Mouse (Mus musculus) limb, embryonic 15.5 days (tissue): ENCODE results near the gene Xrra1. TPM values are rescaled to one million over a fixed set of nuclear protein-coding genes. Genes with fewer than 3 reads are reported as not detected.
"Not testable (repeated sequence)": the region's sequence is repeated elsewhere in the genome, so short reads cannot be mapped to it uniquely, and the experiment has no call there.

Source experiments
- ATAC-seq: fragments of 200-750 bp; cut with Nextera tagmentation; 2 replicates; pipeline ENCODE4 v1.8.0; 2017; ENCODE audit warnings: low read depth, moderate TSS enrichment; ENCODE audit not compliant: insufficient number of reproducible peaks, low FRiP score, low TSS enrichment
- H3K27ac ChIP-seq: fragments of 300-500 bp; sonication (generic); 2 replicates; pipeline ENCODE4 v1.5.1; 2015; ENCODE audit warnings: moderate library complexity, mild to moderate bottlenecking, inconsistent platforms
- H3K27me3 ChIP-seq: fragments of 300-500 bp; sonication (generic); 2 replicates; pipeline ENCODE4 v1.6.1; 2015; ENCODE audit warnings: inconsistent platforms
- H3K36me3 ChIP-seq: fragments of 300-500 bp; sonication (generic); 2 replicates; pipeline ENCODE4 v1.6.1; 2015; ENCODE audit warnings: inconsistent platforms
- H3K4me1 ChIP-seq: fragments of 300-500 bp; sonication (generic); 2 replicates; pipeline ENCODE4 v1.6.1; 2015; ENCODE audit warnings: inconsistent platforms
- H3K4me2 ChIP-seq: fragments of 300-500 bp; sonication (generic); 2 replicates; pipeline ENCODE4 v1.6.1; 2015; ENCODE audit warnings: mild to moderate bottlenecking, inconsistent platforms
- H3K4me3 ChIP-seq: fragments of 300-500 bp; sonication (generic); 2 replicates; pipeline ENCODE4 v1.5.1; 2015; ENCODE audit warnings: mild to moderate bottlenecking, inconsistent platforms
- H3K9ac ChIP-seq: fragments of 300-500 bp; sonication (generic); 2 replicates; pipeline ENCODE4 v1.6.1; 2015; ENCODE audit warnings: inconsistent platforms
- H3K9me3 ChIP-seq: fragments of 300-500 bp; sonication (generic); 2 replicates; pipeline ENCODE4 v1.6.1; 2016; ENCODE audit warnings: inconsistent platforms
- WGBS: fragments of 180-500 bp; shearing (Covaris S2); methylation state at CpG from one replicate; pipeline ENCODE4 v1.1.7; 2015; 5-methylcytosine and 5-hydroxymethylcytosine counted together
- polyA plus RNA-seq: library from polyadenylated mRNA; unstranded; fragments of >200 nt; fragmentation: Nextera tagmentation; extraction: Ambion mirVana; gene quantifications from 2 replicates; pipeline ENCODE4 v1.2.1, GENCODE M21; 2015

Gene Xrra1
- polyA plus RNA-seq, 1 experiment from 2014 or later: 0.19 TPM

- H3K9ac ChIP-seq: no peak overlapping the region
- 100% methylated on average over 1 of the region's 1 CpGs for WGBS
- no peak overlapping the region for H3K4me3 ChIP-seq
- no peaks in the 10 kb centered on the region for H3K9me3 ChIP-seq
- no peak overlapping the region for H3K4me2 ChIP-seq
- H3K27ac ChIP-seq: no peak overlapping the region
- H3K4me1 ChIP-seq: no peaks in the 10 kb centered on the region
- no peak for ATAC-seq
- H3K36me3 ChIP-seq: peaks cover 67% of the 10 kb centered on the region
- H3K27me3 ChIP-seq: no peaks in the 10 kb centered on the region
Measured at GRCm38 (mm10) chr7:99940669-99941068, 81.8 kb downstream of the Xrra1 start.

DNA sequence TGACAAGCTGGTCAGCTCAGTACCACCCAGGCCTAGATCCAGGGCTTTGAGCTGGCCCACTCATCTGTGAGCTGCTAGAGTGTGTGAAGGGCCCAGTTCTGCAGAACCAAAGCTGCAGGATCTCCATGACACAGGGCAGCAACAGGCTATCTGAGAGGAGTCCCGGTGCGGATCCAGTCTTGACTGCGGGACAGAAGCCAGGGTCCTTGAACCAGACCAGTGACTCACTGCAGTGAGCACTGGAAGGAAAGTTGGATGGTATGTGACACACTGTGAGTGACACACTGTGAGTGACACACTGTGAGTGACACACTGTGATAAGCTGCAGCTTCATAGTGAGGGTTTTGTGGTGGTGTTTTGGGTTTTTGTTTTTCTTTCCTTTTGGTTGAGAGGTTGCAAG lies 85.6 kb downstream of the Xrra1 start:
- no peaks in the 10 kb centered on the region for H3K9me3 ChIP-seq
- H3K36me3 ChIP-seq: peaks cover 78% of the 10 kb centered on the region
- H3K27me3 ChIP-seq: no peaks in the 10 kb centered on the region
- no peaks in the 10 kb centered on the region for H3K4me1 ChIP-seq
- no peak overlapping the region for H3K9ac ChIP-seq
- H3K27ac ChIP-seq: no peak overlapping the region
- ATAC-seq: no peak
- 99% methylated on average over 3 of the region's 3 CpGs for WGBS
- no peak overlapping the region for H3K4me3 ChIP-seq
- no peak overlapping the region for H3K4me2 ChIP-seq

DNA sequence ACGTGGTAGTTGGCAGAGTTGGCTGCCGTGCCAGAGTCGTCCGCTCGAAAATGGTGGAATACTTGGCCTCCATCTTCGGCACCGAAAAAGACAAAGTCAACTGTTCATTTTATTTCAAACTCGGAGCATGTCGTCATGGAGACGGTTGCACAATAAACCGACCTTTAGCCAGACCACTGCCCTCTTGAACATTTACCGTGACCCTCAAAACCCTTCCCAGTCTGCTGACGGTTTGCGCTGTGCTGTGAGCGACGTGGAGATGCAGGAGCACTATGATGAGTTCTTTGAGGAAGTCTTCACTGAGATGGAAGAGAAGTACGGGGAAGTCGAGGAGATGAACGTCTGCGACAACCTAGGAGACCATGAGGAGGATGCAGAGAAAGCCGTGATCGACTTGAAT lies 86.1 kb downstream of the Xrra1 start:
- not testable (repeated sequence) for H3K9me3 ChIP-seq, H3K4me3 ChIP-seq, H3K9ac ChIP-seq, H3K27ac ChIP-seq, H3K4me2 ChIP-seq, H3K27me3 ChIP-seq, ATAC-seq, H3K4me1 ChIP-seq
- WGBS: 96% methylated on average over 22 of the region's 22 CpGs
- H3K36me3 ChIP-seq: peaks cover 73% of the 10 kb centered on the region

GRCm38 (mm10) chr7:99945939-99946338 lies 87.0 kb downstream of the Xrra1 start:
- Histone ChIP-seq H3K9ac (no peak overlapping the region), H3K4me3 (no peak overlapping the region), H3K9me3 (no peaks in the 10 kb centered on the region), H3K36me3 (peaks cover 64% of the 10 kb centered on the region), H3K27me3 (no peaks in the 10 kb centered on the region), H3K4me2 (no peak overlapping the region), H3K27ac (no peak overlapping the region), H3K4me1 (no peaks in the 10 kb centered on the region)
- no peak for ATAC-seq
- 96% methylated on average over 3 of the region's 3 CpGs for WGBS

DNA sequence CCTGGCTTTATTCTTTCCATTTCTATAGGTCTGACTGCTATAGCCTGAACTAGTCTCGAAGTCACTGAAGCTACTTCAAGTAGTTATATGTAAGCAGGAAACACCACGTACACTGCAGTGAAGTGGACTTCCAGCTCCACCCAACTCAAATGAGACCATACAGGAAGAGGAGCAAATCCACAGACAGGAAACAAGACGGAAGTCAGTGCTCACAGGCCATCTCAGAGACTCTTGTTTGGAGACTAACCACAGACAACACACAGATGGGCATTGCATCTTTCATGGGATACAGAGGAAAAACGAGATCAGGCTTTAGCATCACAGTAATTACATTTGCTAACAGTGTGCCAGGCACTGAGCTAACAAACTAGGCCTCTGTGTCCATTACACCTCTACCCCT lies 87.4 kb downstream of the Xrra1 start:
- no peak overlapping the region for H3K27ac ChIP-seq
- H3K27me3 ChIP-seq: no peaks in the 10 kb centered on the region
- 90% methylated on average over 4 of the region's 4 CpGs for WGBS
- H3K9me3 ChIP-seq: no peaks in the 10 kb centered on the region
- ATAC-seq: no peak
- no peaks in the 10 kb centered on the region for H3K4me1 ChIP-seq
- no peak overlapping the region for H3K4me3 ChIP-seq
- peaks cover 59% of the 10 kb centered on the region for H3K36me3 ChIP-seq
- no peak overlapping the region for H3K9ac ChIP-seq
- no peak overlapping the region for H3K4me2 ChIP-seq

GRCm38 (mm10) chr7:99947329-99947728 lies 88.4 kb downstream of the Xrra1 start:
- WGBS: 77% methylated on average over 9 of the region's 9 CpGs
- peaks cover 55% of the 10 kb centered on the region for H3K36me3 ChIP-seq
- no peak for ATAC-seq

DNA sequence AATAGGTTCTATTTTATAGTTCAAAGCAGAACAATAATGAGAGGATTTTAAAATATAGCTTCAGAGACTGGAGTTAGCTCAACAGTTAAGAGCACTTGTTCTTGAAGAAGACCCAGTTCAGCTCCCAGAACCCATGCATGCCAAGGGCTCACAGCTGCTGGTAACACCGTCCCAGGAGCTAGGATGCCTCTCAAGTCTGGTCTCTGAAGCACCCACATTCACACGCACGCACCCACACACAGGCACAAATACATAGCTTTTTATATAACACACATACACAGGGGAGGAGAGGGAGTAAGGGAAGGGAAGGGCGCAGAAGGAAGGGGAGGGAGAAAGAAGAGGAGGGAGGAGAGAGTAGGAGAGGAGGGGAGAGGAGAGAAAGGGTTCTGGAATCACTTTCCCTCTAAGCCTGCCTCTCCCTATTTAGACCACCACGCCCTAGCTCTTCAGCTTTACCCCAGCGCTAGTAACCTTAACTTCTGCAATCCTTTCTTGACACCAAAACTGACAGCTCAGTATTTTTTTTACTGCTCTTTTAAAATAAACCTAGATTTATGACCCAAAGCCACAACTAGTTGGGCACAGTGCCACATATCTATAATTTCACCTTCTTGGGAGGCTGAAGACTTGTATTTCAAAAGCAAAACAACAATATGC lies 94.7 kb downstream of the Xrra1 start:
- Histone ChIP-seq H3K4me1 (peaks cover 8% of the 10 kb centered on the region; the same call in 1 of the 2 replicates), H3K4me3 (no peak overlapping the region), H3K9me3 (no peaks in the 10 kb centered on the region), H3K36me3 (peaks cover 3% of the 10 kb centered on the region; the same call in 1 of the 2 replicates), H3K27ac (no peak overlapping the region), H3K9ac (no peak overlapping the region), H3K4me2 (no peak overlapping the region), H3K27me3 (no peaks in the 10 kb centered on the region)
- WGBS: 65% methylated on average over 6 of the region's 6 CpGs
- no peak for ATAC-seq

More at GRCm38 (mm10) chr7:99947329-99947728, 88.4 kb downstream of the Xrra1 start:
- Histone ChIP-seq H3K4me3 (no peak overlapping the region), H3K9ac (no peak overlapping the region), H3K27ac (no peak overlapping the region), H3K4me2 (no peak overlapping the region), H3K27me3 (no peaks in the 10 kb centered on the region), H3K9me3 (no peaks in the 10 kb centered on the region), H3K4me1 (no peaks in the 10 kb centered on the region)

DNA sequence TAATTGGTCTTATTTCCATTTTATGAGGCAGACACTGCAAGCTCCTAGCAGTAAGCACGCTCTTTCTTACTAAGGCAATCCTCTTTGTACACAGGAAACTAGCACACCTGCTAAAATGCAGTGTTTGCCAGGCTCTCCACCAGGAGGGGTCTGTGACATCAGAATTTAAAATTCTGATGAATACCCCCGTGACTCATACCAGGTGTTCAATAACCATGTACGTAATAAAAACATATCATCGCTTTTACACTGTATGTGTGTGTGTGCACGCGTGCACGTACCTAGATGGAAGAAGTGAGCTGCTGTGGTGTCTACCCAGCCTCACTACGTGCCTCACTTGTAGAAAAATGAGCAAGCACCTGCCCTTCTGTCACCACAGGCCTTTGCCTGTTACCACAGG lies 95.3 kb downstream of the Xrra1 start:
- Histone ChIP-seq H3K36me3 (peaks cover 3% of the 10 kb centered on the region; the same call in 1 of the 2 replicates), H3K27me3 (no peaks in the 10 kb centered on the region), H3K9ac (no peak overlapping the region), H3K9me3 (no peaks in the 10 kb centered on the region), H3K4me3 (no peak overlapping the region), H3K27ac (no peak overlapping the region), H3K4me1 (peaks cover 8% of the 10 kb centered on the region; the same call in 1 of the 2 replicates), H3K4me2 (no peak overlapping the region)
- ATAC-seq: no peak
- 72% methylated on average over 8 of the region's 8 CpGs for whole genome bisulfite sequencing

- Histone ChIP-seq H3K9ac (no peak overlapping the region), H3K4me3 (no peak overlapping the region), H3K4me2 (no peak overlapping the region), H3K36me3 (peaks cover 3% of the 10 kb centered on the region; the same call in 1 of the 2 replicates), H3K27ac (no peak overlapping the region), H3K27me3 (no peaks in the 10 kb centered on the region), H3K9me3 (no peaks in the 10 kb centered on the region), H3K4me1 (peaks cover 8% of the 10 kb centered on the region; the same call in 1 of the 2 replicates)
- 93% methylated on average over 7 of the region's 7 CpGs for WGBS
- ATAC-seq: no peak
Measured at GRCm38 (mm10) chr7:99956095-99956494, 97.2 kb downstream of the Xrra1 start.

- Histone ChIP-seq H3K4me2 (no peak overlapping the region), H3K4me3 (no peak overlapping the region), H3K27ac (no peak overlapping the region), H3K9ac (no peak overlapping the region), H3K36me3 (no peaks in the 10 kb centered on the region), H3K9me3 (no peaks in the 10 kb centered on the region), H3K4me1 (peaks cover 9% of the 10 kb centered on the region; the same call in 1 of the 2 replicates), H3K27me3 (no peaks in the 10 kb centered on the region)
- ATAC-seq: no peak
- WGBS: 73% methylated on average over 12 of the region's 12 CpGs
Measured at GRCm38 (mm10) chr7:99957226-99957965, 98.5 kb downstream of the Xrra1 start.

GRCm38 (mm10) chr7:99960571-99960970 lies 101.7 kb downstream of the Xrra1 start:
- H3K36me3 ChIP-seq, H3K9me3 ChIP-seq, H3K4me2 ChIP-seq, H3K4me3 ChIP-seq, H3K27me3 ChIP-seq, ATAC-seq, H3K27ac ChIP-seq, H3K9ac ChIP-seq: not testable (repeated sequence)
- H3K4me1 ChIP-seq: peaks cover 22% of the 10 kb centered on the region
- WGBS: 75% methylated on average over 2 of the region's 2 CpGs

GRCm38 (mm10) chr7:99961518-99961917 lies 102.6 kb downstream of the Xrra1 start:
- Histone ChIP-seq H3K4me2 (no peak overlapping the region), H3K36me3 (no peaks in the 10 kb centered on the region), H3K9me3 (no peaks in the 10 kb centered on the region), H3K4me1 (peaks cover 30% of the 10 kb centered on the region), H3K4me3 (no peak overlapping the region), H3K9ac (no peak overlapping the region), H3K27me3 (no peaks in the 10 kb centered on the region), H3K27ac (no peak overlapping the region)
- WGBS: 84% methylated on average over 2 of the region's 2 CpGs
- ATAC-seq: no peak
